Mouse (Mus musculus) testis, postnatal 10 days (tissue): ENCODE results near the gene Trmt2b.
"Not testable (repeated sequence)": the region's sequence is repeated elsewhere in the genome, so short reads cannot be mapped to it uniquely, and the experiment has no call there.

Source experiments
- DNase-seq: peaks from one replicate; pipeline ENCODE4 v3.0.0; 2021; ENCODE audit warnings: low spot score

The Trmt2b gene

DNA sequence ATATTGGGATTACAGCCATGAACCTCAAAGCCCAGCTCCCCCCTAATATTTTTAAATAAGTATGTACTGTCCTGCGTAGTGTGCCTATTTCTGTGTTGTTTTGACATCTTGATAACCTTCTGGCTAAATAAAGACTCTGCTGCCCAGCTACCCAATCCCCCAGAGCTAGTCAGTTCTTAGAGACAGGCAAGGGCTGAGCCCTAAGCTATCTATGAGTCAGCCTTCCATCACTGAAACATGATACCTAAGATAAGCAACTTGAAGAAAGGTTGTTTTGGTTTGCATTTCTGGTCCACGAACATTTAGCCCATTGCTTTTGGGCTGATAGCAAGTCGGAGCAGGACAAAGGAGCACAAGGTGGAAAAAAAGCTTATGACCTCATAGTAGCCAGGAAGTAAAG is 56.2 kb downstream of the Trmt2b start:
- no peak for DNase-seq

DNA sequence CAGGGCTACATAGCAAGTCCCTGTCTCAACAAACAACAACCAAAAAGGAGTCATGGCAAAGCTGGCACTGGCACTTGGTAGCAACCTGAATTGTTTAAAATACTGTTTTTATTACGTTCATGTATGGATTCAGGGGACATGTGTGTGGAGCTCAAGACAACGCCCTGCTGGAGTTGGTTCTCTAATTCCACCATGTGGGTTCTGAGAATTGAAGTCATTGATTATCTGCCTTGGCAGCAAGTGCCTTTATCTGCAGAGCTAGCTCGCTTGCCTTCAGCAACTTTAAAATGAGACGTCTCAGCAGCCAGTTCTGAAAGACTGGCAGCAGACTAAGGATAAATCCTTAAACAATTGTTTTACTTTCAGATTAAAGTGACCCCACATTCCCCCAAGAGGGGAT is 58.6 kb downstream of the Trmt2b start:
- DNase-seq: no peak

DNA sequence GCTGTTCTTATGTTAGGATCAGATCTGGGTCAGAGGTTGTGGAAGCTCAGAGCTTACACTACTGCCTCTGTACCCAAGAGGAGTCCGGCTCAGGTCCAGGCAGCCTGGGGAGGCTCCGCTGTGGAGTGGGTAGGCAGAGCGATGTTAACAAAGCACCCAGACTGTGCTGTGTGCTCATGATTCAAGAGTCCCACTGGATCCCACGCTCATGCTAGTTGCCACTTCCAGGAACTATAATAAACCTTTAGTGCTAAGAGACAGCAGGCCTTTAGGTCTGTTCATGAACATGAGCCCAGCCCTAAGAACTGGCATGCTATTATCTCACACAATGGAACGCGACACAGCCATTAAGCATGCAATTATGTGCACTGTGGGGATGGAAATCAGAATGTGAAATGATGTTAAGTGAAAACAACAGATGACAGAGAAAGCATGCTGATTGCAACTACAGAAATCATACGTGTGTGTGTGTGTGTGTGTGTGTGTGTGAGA is 65.6 kb downstream of the Trmt2b start:
- DNase-seq: no peak

DNA sequence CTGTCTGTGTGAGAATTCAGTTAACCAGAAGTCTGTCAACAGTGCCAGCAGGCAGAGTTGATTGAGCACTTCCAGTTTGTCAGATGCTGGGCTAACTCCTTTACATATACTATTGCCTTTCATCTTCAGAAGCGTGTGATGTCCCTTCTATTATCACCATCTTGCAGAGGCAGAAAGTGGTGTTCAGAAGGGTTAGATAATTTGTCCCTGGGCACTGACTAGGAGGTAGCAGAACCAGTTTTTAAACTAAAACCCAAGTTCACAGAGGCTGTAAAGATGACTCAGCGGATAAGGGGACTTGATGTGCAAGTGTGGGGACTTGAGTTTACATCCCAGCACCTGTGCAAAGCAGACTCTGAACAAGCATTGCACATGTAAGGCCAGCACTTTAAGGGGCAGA is 68.3 kb downstream of the Trmt2b start:
- DNase-seq: no peak

DNA sequence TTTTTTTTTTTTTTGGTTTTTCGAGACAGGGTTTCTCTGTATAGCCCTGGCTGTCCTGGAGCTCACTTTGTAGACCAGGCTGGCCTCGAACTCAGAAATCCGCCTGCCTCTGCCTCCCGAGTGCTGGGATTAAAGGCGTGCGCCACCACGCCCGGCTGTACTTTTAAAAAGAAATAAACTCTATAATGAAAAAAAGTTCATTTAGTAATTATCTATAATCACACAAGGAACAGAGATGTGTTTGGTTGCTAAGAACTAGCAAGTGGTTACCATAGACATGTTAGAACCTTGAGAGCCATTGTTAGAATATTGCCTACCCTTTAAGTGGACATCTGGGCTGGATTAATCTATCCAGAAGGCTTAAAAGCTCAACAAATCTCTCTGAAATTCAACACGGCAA is 89.6 kb downstream of the Trmt2b start, which contains the start of gene Arl13a:
TSS of gene Arl13a (plus strand) at position 301 of the 400 bp plus-strand sequence.
- DNase-seq: not testable (repeated sequence)

DNA sequence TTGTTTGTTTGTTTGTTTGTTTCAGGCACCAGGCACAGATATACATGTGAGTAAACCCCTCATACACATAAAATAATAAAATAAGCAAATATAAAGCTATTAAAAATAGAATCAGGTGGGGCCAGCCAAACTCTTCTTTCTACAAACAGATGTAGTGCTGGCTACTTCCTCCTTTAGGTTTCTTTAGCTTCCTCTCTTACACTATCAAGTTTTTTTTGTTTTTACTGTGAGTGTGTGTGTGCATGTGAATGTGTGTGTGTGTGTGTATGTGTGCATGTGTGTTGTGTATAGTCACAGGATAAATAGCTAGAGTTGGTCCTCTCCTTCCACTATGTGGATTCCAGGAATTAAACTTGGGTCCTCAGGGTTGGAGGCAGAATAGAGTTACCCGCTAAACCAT is 102.1 kb downstream of the Trmt2b start:
- no peak for DNase-seq
